Mouse (Mus musculus) heart, embryonic 15.5 days (tissue): Measurements from ENCODE around the gene Tex14. TPM values are rescaled to one million over a fixed set of nuclear protein-coding genes. Genes with fewer than 3 reads are reported as not detected.

Experiments used
- ATAC-seq: fragments of 200-750 bp; cut with Nextera tagmentation; replicated peaks from 2 replicates; pipeline ENCODE4 v1.8.0; 2017; ENCODE audit warnings: low read depth, moderate TSS enrichment; ENCODE audit not compliant: insufficient number of reproducible peaks, insufficient read depth, low FRiP score
- H3K27ac ChIP-seq: fragments of 300-500 bp; sonication (generic); 2 replicates; pipeline ENCODE4 v1.5.1; 2015; ENCODE audit warnings: mild to moderate bottlenecking, inconsistent platforms
- H3K27me3 ChIP-seq: fragments of 300-500 bp; sonication (generic); 2 replicates; pipeline ENCODE4 v1.6.1; 2015; ENCODE audit warnings: inconsistent platforms
- H3K36me3 ChIP-seq: fragments of 300-500 bp; sonication (generic); 2 replicates; pipeline ENCODE4 v1.6.1; 2015; ENCODE audit warnings: mild to moderate bottlenecking, inconsistent platforms
- H3K4me1 ChIP-seq: fragments of 300-500 bp; sonication (generic); replicated peaks from 2 replicates; pipeline ENCODE4 v1.6.1; 2015; ENCODE audit warnings: inconsistent platforms
- H3K4me2 ChIP-seq: fragments of 300-500 bp; sonication (generic); 2 replicates; pipeline ENCODE4 v1.6.1; 2015; ENCODE audit warnings: inconsistent platforms, mild to moderate bottlenecking, moderate library complexity
- H3K4me3 ChIP-seq: fragments of 300-500 bp; sonication (generic); 2 replicates; pipeline ENCODE4 v1.5.1; 2015; ENCODE audit warnings: mild to moderate bottlenecking, inconsistent platforms
- H3K9ac ChIP-seq: fragments of 300-500 bp; sonication (generic); 2 replicates; pipeline ENCODE4 v1.6.1; 2015; ENCODE audit warnings: mild to moderate bottlenecking, inconsistent platforms
- H3K9me3 ChIP-seq: fragments of 300-500 bp; sonication (generic); replicated peaks from 2 replicates; pipeline ENCODE4 v1.6.1; 2016; ENCODE audit warnings: inconsistent platforms
- WGBS: fragments of 180-500 bp; shearing (Covaris S2); methylation state at CpG from one replicate; pipeline ENCODE4 v1.1.7; 2015; ENCODE audit warnings: mixed read lengths; 5-methylcytosine and 5-hydroxymethylcytosine counted together
- polyA plus RNA-seq: library from polyadenylated mRNA; unstranded; fragments of >200 nt; fragmentation: Nextera tagmentation; extraction: Ambion mirVana; gene quantifications from 2 replicates; pipeline ENCODE4 v1.2.1, GENCODE M21; 2015

Gene Tex14
- polyA plus RNA-seq, 1 experiment from 2014 or later = 0.24 TPM

DNA sequence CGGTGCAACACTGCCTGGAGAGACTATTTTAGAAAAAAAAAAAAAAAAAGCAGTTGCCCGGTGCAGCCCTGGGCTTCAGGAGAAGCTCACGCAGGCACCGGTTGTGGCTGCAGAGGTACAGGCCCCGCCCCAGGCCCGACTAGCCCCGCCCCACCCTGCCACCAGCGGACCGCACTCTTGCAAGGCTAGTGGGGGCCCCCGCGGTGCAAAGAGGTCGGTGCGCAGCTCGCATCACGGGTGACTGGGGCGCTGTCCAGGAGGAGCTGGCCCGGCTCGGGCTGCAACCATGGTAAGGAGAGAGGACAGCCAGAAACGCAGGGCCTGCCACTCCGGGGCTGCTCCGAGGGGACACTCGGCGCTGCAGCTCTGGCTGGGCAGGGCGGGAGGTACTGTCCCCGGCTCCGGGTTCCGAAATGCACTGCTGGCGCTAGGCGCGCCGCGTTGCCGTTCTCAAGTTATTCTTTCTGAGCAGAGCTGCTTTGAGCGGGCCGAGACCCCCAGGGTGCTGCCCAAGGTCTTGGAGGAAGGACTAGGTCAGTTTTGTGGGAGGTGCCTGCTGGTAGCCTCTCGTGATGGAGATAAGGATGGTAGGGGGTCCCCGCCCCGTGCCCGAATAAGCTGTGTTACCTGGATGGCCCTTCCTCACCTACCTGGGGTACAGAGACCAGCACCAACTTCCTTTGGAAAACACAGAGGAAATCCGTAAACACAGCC is 173.5 kb downstream of the Tex14 start:
- peak; percentile 65 for ATAC-seq
- H3K9ac ChIP-seq = peak overlapping the region; percentile 64
- under 1% methylated on average over 40 of the region's 40 CpGs for WGBS
- H3K9me3 ChIP-seq = no peaks in the 10 kb centered on the region
- H3K4me1 ChIP-seq = peaks cover 42% of the 10 kb centered on the region
- no peaks in the 10 kb centered on the region for H3K27me3 ChIP-seq
- H3K4me2 ChIP-seq = peak overlapping the region; percentile 91
- H3K36me3 ChIP-seq = no peaks in the 10 kb centered on the region
- peak overlapping the region; percentile 59 for H3K4me3 ChIP-seq
- H3K27ac ChIP-seq = peak overlapping the region; percentile 77

GRCm38 (mm10) chr11:87578963-87579601 is 174.2 kb downstream of the Tex14 start:
- 14% methylated on average over 10 of the region's 10 CpGs for WGBS
- Histone ChIP-seq H3K4me1 (peaks cover 43% of the 10 kb centered on the region), H3K9ac (peak overlapping the region; percentile 64; the same call in 1 of the 2 replicates)

DNA sequence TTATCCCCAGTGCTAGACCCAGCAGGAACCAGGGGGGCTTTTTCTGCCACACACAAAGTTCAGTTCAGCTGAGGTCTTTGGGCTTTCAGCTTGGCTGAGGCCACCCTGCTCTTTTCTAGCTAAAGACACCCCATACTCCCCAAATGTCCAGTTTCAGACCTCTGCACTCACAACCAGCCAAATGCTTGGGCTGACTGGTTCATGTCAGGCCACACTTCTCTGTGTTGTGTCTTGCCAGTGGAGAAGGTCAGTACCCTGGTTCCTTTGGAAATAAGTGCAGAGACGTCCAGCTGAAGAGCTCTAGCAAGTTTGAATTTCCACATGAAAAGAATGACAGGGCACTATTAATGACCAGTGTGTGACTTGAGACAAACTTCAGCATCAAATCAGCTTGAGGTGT is 174.8 kb downstream of the Tex14 start:
- Histone ChIP-seq H3K27me3 (no peaks in the 10 kb centered on the region), H3K4me1 (peaks cover 47% of the 10 kb centered on the region), H3K4me2 (peak overlapping the region; percentile 91; the same call in 1 of the 2 replicates), H3K9me3 (no peaks in the 10 kb centered on the region), H3K36me3 (no peaks in the 10 kb centered on the region), H3K27ac (peak overlapping the region; percentile 77), H3K4me3 (peak overlapping the region; percentile 59; the same call in 1 of the 2 replicates), H3K9ac (no peak overlapping the region)
- no peak for ATAC-seq
- 15% methylated on average over 1 of the region's 1 CpGs for WGBS

More at GRCm38 (mm10) chr11:87578963-87579601, 174.2 kb downstream of the Tex14 start:
- H3K4me3 ChIP-seq = peak overlapping the region; percentile 59
- peak overlapping the region; percentile 91 for H3K4me2 ChIP-seq
- ATAC-seq = 0 out of 2 replicates have a peak, but pooled peaks have one; percentile 23
- H3K27me3 ChIP-seq = no peaks in the 10 kb centered on the region
- no peaks in the 10 kb centered on the region for H3K9me3 ChIP-seq
- no peaks in the 10 kb centered on the region for H3K36me3 ChIP-seq
- H3K27ac ChIP-seq = peak overlapping the region; percentile 77

DNA sequence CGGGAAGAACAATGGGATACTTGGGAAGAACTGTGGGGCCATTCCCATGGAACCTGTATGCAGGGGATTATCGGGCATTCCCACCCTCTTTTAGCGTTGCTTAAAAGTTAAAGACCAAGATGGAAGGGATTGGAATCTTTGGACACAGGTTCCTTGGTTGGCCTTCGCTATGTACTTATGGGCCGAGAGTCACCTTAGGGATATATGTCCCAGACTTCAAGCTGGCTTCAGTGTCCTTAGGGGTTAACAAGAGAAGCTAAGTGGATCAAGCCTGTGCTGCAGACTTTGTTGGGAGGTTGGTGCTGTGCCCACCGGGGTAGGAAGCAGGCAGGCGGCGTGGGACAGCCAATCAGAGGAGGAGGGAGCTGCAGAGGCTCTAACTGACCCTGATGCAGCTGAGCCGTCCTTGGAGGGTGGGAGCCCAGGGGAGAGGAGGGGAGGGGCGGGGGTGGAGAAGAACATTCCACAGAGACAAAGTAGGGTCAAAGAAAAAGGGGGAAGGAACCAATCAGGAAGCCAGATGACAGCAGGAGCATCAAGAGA is 175.7 kb downstream of the Tex14 start:
- no peaks in the 10 kb centered on the region for H3K36me3 ChIP-seq
- WGBS = 54% methylated on average over 10 of the region's 10 CpGs
- H3K27me3 ChIP-seq = no peaks in the 10 kb centered on the region
- H3K4me2 ChIP-seq = no peak overlapping the region
- peaks cover 40% of the 10 kb centered on the region for H3K4me1 ChIP-seq
- no peak for ATAC-seq
- no peak overlapping the region for H3K9ac ChIP-seq
- H3K27ac ChIP-seq = no peak overlapping the region
- H3K4me3 ChIP-seq = no peak overlapping the region
- H3K9me3 ChIP-seq = no peaks in the 10 kb centered on the region

- peaks cover 40% of the 10 kb centered on the region for H3K4me1 ChIP-seq
- H3K4me2 ChIP-seq = no peak overlapping the region
- H3K4me3 ChIP-seq = no peak overlapping the region
- H3K36me3 ChIP-seq = no peaks in the 10 kb centered on the region
- H3K27me3 ChIP-seq = no peaks in the 10 kb centered on the region
- WGBS = 83% methylated on average over 12 of the region's 12 CpGs
- no peak overlapping the region for H3K27ac ChIP-seq
- H3K9me3 ChIP-seq = no peaks in the 10 kb centered on the region
- ATAC-seq = no peak
- H3K9ac ChIP-seq = no peak overlapping the region
These were observed 176.4 kb downstream of the Tex14 start for GRCm38 (mm10) chr11:87581161-87581865.

DNA sequence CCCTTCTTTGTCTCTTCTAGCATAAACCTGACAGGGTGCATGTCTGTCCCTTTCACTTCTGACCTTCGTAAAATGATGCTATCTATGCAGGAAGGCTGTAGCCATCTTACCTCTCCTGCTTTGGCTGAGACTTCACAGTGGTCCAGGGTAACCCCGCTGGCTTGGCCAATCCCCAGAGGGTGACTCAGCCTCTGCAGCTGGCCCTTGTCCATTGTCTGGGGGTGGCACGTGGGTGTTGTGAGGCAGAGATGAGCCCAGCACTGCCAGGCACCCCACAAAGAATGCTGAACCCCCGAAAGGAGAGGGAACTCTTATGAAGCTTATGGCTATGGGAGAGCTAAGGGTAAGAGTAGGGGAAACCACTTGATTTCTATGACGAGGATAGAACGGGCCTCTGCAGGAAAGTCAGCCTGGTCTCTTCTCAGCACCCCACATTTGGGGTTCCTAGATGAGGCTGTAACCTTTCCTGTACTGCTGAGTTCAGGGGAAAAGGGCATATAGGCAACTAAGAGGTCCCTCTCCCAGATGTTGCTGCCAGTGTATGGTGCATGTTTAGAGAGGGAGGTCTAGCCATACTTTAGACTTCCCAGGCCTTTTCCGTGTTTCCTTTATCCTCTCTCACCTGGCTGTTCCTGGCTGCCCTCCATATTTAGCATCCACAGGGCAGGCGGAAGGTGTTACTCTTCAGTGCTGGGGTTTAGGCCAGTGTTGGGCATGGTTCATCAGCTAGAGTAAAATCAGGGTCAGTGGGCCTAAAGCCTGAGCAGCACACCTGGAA is 177.3 kb downstream of the Tex14 start:
- 76% methylated on average over 8 of the region's 8 CpGs for WGBS
- Histone ChIP-seq H3K4me1 (peaks cover 40% of the 10 kb centered on the region), H3K9me3 (no peaks in the 10 kb centered on the region), H3K4me3 (no peak overlapping the region), H3K4me2 (no peak overlapping the region), H3K36me3 (no peaks in the 10 kb centered on the region), H3K27me3 (no peaks in the 10 kb centered on the region), H3K9ac (no peak overlapping the region), H3K27ac (no peak overlapping the region)
- ATAC-seq = no peak

DNA sequence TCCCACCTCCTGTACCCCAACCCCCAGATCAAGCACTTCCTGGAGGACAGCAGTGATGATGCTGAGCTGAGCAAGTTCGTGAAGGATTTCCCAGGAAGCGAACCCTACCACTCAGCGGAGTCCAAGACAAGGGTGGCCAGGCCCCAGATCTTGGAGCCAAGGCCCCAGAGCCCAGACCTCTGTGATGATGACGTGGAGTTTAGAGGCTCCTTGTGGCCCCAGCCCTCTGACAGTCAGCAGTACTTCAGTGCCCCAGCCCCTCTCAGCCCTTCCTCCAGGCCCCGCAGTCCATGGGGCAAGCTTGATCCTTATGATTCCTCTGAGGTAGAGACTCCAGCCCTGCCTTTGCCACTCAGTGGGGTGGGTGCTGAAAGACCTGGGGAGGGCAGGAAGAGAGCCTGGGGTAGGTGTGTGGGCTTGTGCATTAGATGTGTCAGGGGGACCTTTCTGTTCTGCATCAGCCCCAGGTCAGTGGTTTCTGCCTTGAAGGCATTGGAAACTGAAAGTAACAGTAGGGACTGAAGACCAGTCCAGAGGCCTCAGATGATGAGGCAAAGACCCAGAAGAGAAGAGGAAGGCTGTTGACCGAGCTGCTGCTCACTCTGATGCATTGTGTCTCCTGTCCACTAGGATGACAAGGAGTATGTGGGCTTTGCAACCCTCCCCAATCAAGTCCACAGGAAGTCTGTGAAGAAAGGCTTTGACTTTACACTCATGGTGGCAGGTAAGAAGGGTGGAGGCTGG is 178.6 kb downstream of the Tex14 start:
- ATAC-seq = no peak
- no peaks in the 10 kb centered on the region for H3K27me3 ChIP-seq
- no peak overlapping the region for H3K4me3 ChIP-seq
- H3K4me2 ChIP-seq = no peak overlapping the region
- H3K4me1 ChIP-seq = peaks cover 29% of the 10 kb centered on the region
- WGBS = 77% methylated on average over 6 of the region's 6 CpGs
- no peak overlapping the region for H3K27ac ChIP-seq
- H3K9ac ChIP-seq = no peak overlapping the region
- no peaks in the 10 kb centered on the region for H3K36me3 ChIP-seq
- no peaks in the 10 kb centered on the region for H3K9me3 ChIP-seq

GRCm38 (mm10) chr11:87584711-87585505 is 180.0 kb downstream of the Tex14 start:
- no peaks in the 10 kb centered on the region for H3K27me3 ChIP-seq
- WGBS = 71% methylated on average over 10 of the region's 10 CpGs
- no peak for ATAC-seq
- no peak overlapping the region for H3K9ac ChIP-seq
- H3K9me3 ChIP-seq = no peaks in the 10 kb centered on the region
- peak overlapping the region; percentile 74 for H3K27ac ChIP-seq
- no peak overlapping the region for H3K4me3 ChIP-seq
- H3K36me3 ChIP-seq = no peaks in the 10 kb centered on the region
- peaks cover 21% of the 10 kb centered on the region for H3K4me1 ChIP-seq
- H3K4me2 ChIP-seq = no peak overlapping the region

- Histone ChIP-seq H3K4me1 (peaks cover 24% of the 10 kb centered on the region), H3K27me3 (no peaks in the 10 kb centered on the region), H3K9me3 (no peaks in the 10 kb centered on the region), H3K36me3 (no peaks in the 10 kb centered on the region), H3K9ac (no peak overlapping the region), H3K4me3 (no peak overlapping the region), H3K27ac (no peak overlapping the region), H3K4me2 (no peak overlapping the region)
- no peak for ATAC-seq
- WGBS = 88% methylated on average over 5 of the region's 5 CpGs
These were observed 182.5 kb downstream of the Tex14 start for GRCm38 (mm10) chr11:87587211-87587874.
